Mouse (Mus musculus): ENCODE measurements around the gene Itga2.

Gene Itga2

GRCm38 (mm10) chr13:114818513-114818912, 113.4 kb downstream of the Itga2 start:
- DNase-seq (ENCODE audit: low spot score in 2 of 2), result no peak

GRCm38 (mm10) chr13:114817751-114818360, 114.0 kb downstream of the Itga2 start, which contains the start of gene Mocs2:
TSS of gene Mocs2 (plus strand) at chr13:114818236.
- DNase-seq (ENCODE audit: low spot score in 2 of 2), result peak; percentile 91 to 93

- no peak for DNase-seq (ENCODE audit: low spot score in 2 of 2)
Measured at GRCm38 (mm10) chr13:114809624-114810210, 122.2 kb downstream of the Itga2 start.

- DNase-seq (ENCODE audit: low spot score in 2 of 2), result no peak
Measured at GRCm38 (mm10) chr13:114802971-114803370, 128.9 kb downstream of the Itga2 start.

GRCm38 (mm10) chr13:114801857-114802256, 130.0 kb downstream of the Itga2 start:
- DNase-seq (ENCODE audit: low spot score in 2 of 2), result no peak

- no peak for DNase-seq (ENCODE audit: low spot score in 2 of 2)
Measured at GRCm38 (mm10) chr13:114793250-114794030, 138.5 kb downstream of the Itga2 start.

GRCm38 (mm10) chr13:114791511-114791910, 140.4 kb downstream of the Itga2 start:
- DNase-seq (ENCODE audit: low spot score in 2 of 2), result no peak

All from spleen, postnatal 14 days (tissue).